Mouse (Mus musculus) hindbrain, embryonic 12.5 days (tissue): ENCODE measurements around the gene Gtf2h3. TPM values are rescaled to one million over a fixed set of nuclear protein-coding genes. Genes with fewer than 3 reads are reported as not detected.
"Not testable (repeated sequence)": the region's sequence is repeated elsewhere in the genome, so short reads cannot be mapped to it uniquely, and the experiment has no call there.

Experiments used
- ATAC-seq: fragments of 200-750 bp; cut with Nextera tagmentation; 2 replicates; pipeline ENCODE4 v1.8.0; 2017; ENCODE audit warnings: moderate TSS enrichment; ENCODE audit not compliant: low FRiP score
- H3K27ac ChIP-seq: fragments of 300-500 bp; sonication (generic); 2 replicates; pipeline ENCODE4 v1.5.1; 2016; ENCODE audit warnings: mild to moderate bottlenecking
- H3K27me3 ChIP-seq: fragments of 300-500 bp; sonication (generic); 2 replicates; pipeline ENCODE4 v1.6.1; 2016; ENCODE audit warnings: mild to moderate bottlenecking
- H3K36me3 ChIP-seq: fragments of 300-500 bp; sonication (generic); 2 replicates; pipeline ENCODE4 v1.6.1; 2016; ENCODE audit warnings: mild to moderate bottlenecking
- H3K4me1 ChIP-seq: fragments of 300-500 bp; sonication (generic); 2 replicates; pipeline ENCODE4 v1.6.1; 2016
- H3K4me2 ChIP-seq: fragments of 300-500 bp; sonication (generic); replicated peaks from 2 replicates; pipeline ENCODE4 v1.6.1; 2016; ENCODE audit warnings: mild to moderate bottlenecking
- H3K4me3 ChIP-seq: fragments of 300-500 bp; sonication (generic); 2 replicates; pipeline ENCODE4 v1.5.1; 2016; ENCODE audit warnings: mild to moderate bottlenecking
- H3K9ac ChIP-seq: fragments of 300-500 bp; sonication (generic); 2 replicates; pipeline ENCODE4 v1.6.1; 2016; ENCODE audit warnings: mild to moderate bottlenecking, moderate library complexity
- H3K9me3 ChIP-seq: fragments of 300-500 bp; sonication (generic); replicated peaks from 2 replicates; pipeline ENCODE4 v1.6.1; 2016; ENCODE audit warnings: mild to moderate bottlenecking
- WGBS: fragments of 180-500 bp; shearing (Covaris S2); methylation state at CpG from one replicate; pipeline ENCODE4 v1.1.7; 2016; 5-methylcytosine and 5-hydroxymethylcytosine counted together
- polyA plus RNA-seq: library from polyadenylated mRNA; unstranded; fragments of >200 nt; fragmentation: Nextera tagmentation; extraction: Ambion mirVana; gene quantifications from 2 replicates; pipeline ENCODE4 v1.2.1, GENCODE M21; 2016

Gene Gtf2h3
- polyA plus RNA-seq, 1 experiment from 2014 or later = 65.6 TPM

- H3K4me1 ChIP-seq = peaks cover 19% of the 10 kb centered on the region
- H3K36me3 ChIP-seq = peaks cover 22% of the 10 kb centered on the region
- ATAC-seq = no peak
- H3K9ac ChIP-seq = peak overlapping the region; percentile 96
- no peak overlapping the region for H3K27ac ChIP-seq
- H3K4me3 ChIP-seq = peak overlapping the region; percentile 95
- H3K27me3 ChIP-seq = no peaks in the 10 kb centered on the region
- H3K4me2 ChIP-seq = peak overlapping the region; percentile 95
- WGBS = 32% methylated on average over 11 of the region's 11 CpGs
- no peaks in the 10 kb centered on the region for H3K9me3 ChIP-seq
These were observed 50.7 kb downstream of the Gtf2h3 start for GRCm38 (mm10) chr5:124629641-124630040.

GRCm38 (mm10) chr5:124631685-124632084 is 52.7 kb downstream of the Gtf2h3 start:
- H3K9me3 ChIP-seq = no peaks in the 10 kb centered on the region
- no peaks in the 10 kb centered on the region for H3K27me3 ChIP-seq
- H3K4me3 ChIP-seq = no peak overlapping the region
- H3K27ac ChIP-seq = no peak overlapping the region
- ATAC-seq = no peak
- H3K9ac ChIP-seq = no peak overlapping the region
- no peak overlapping the region for H3K4me2 ChIP-seq
- peaks cover 37% of the 10 kb centered on the region for H3K36me3 ChIP-seq
- 95% methylated on average over 11 of the region's 11 CpGs for WGBS
- peaks cover 19% of the 10 kb centered on the region for H3K4me1 ChIP-seq

GRCm38 (mm10) chr5:124632461-124632860 is 53.5 kb downstream of the Gtf2h3 start:
- whole genome bisulfite sequencing = 81% methylated on average over 5 of the region's 5 CpGs
- Histone ChIP-seq H3K4me3 (no peak overlapping the region), H3K36me3 (peaks cover 45% of the 10 kb centered on the region), H3K27ac (no peak overlapping the region), H3K4me1 (peaks cover 19% of the 10 kb centered on the region), H3K9ac (no peak overlapping the region), H3K27me3 (no peaks in the 10 kb centered on the region), H3K9me3 (no peaks in the 10 kb centered on the region), H3K4me2 (no peak overlapping the region)
- no peak for ATAC-seq

DNA sequence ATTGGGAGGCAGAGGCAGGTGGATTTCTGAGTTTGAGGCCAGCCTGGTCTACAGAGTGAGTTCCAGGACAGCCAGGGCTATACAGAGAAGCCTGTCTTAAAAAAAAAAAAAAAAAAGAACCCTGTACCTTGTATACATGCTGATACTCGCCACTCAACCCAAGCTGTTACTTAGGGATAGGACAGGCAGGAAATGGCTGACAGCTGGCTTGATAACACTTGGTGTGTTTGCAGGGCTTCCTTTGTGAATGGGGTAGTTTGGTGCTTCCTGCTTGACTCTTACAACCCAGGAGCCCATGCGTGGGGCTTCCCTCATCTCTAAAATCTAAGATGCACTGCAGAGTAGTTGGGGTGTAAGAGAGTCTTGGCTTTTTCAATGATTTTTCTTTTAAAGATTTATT is 54.5 kb downstream of the Gtf2h3 start:
- no peak for ATAC-seq
- peaks cover 53% of the 10 kb centered on the region for H3K36me3 ChIP-seq

GRCm38 (mm10) chr5:124635068-124635467 is 56.1 kb downstream of the Gtf2h3 start:
- H3K9me3 ChIP-seq, H3K4me2 ChIP-seq, H3K9ac ChIP-seq, ATAC-seq, H3K27me3 ChIP-seq, H3K4me1 ChIP-seq, H3K27ac ChIP-seq, H3K4me3 ChIP-seq: not testable (repeated sequence)
- peaks cover 69% of the 10 kb centered on the region for H3K36me3 ChIP-seq
- WGBS = 84% methylated on average over 4 of the region's 4 CpGs

More for the DNA sequence above, 54.5 kb downstream of the Gtf2h3 start:
- Histone ChIP-seq H3K27me3 (no peaks in the 10 kb centered on the region), H3K9me3 (no peaks in the 10 kb centered on the region), H3K4me3 (no peak overlapping the region), H3K4me1 (peaks cover 12% of the 10 kb centered on the region), H3K9ac (no peak overlapping the region), H3K4me2 (no peak overlapping the region), H3K27ac (no peak overlapping the region)
- 94% methylated on average over 2 of the region's 2 CpGs for WGBS

DNA sequence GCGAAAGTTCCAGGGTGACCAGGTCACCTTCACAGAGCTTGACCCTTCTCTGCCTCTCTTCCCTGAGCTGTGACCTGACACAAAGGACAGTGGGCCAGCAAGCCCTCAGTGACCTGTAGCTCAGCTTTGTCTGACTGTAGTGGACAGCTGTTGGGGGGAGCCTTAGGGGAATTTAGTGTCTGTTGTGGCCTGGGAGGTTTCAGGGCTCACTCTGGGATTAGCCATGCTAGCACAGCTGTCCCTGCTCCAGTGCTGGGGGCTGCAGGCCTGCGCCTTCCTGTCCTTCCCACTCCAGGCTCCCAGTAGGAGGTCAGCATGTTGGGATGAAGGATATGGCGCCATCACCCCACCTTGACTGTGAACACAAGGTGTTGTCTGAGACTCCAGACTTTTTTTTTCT is 57.2 kb downstream of the Gtf2h3 start:
- peaks cover 79% of the 10 kb centered on the region for H3K36me3 ChIP-seq

GRCm38 (mm10) chr5:124636694-124637093 is 57.8 kb downstream of the Gtf2h3 start:
- no peak overlapping the region for H3K4me2 ChIP-seq
- no peak overlapping the region for H3K4me3 ChIP-seq
- no peaks in the 10 kb centered on the region for H3K4me1 ChIP-seq
- no peaks in the 10 kb centered on the region for H3K27me3 ChIP-seq
- no peaks in the 10 kb centered on the region for H3K9me3 ChIP-seq
- H3K27ac ChIP-seq = no peak overlapping the region
- 96% methylated on average over 4 of the region's 4 CpGs for WGBS
- no peak for ATAC-seq
- H3K36me3 ChIP-seq = peaks cover 85% of the 10 kb centered on the region
- H3K9ac ChIP-seq = no peak overlapping the region

More for the DNA sequence above, 57.2 kb downstream of the Gtf2h3 start:
- Histone ChIP-seq H3K27ac (no peak overlapping the region), H3K27me3 (no peaks in the 10 kb centered on the region), H3K4me2 (no peak overlapping the region), H3K4me1 (no peaks in the 10 kb centered on the region), H3K4me3 (no peak overlapping the region), H3K9me3 (no peaks in the 10 kb centered on the region), H3K9ac (no peak overlapping the region)
- 96% methylated on average over 3 of the region's 3 CpGs for WGBS
- no peak for ATAC-seq

DNA sequence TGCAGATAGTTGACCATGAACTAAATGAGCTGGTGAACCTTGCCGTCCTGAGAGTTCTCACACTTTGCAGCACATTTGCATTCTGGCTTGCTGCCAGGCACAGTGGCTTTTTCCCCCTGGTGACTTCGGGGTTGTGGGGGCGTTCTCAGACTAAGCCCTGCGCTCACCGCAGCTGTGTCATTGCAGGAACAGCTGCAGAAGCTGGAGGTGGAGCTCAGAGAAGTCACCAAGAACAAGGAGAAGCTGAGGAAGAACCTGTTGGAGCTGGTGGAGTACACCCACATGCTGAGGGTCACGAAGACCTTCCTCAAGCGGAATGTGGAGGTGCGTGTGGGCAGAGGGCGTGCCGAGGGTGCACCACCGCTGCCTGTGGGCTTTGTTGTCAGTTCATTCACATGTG is 58.4 kb downstream of the Gtf2h3 start:
- peaks cover 91% of the 10 kb centered on the region for H3K36me3 ChIP-seq
- no peaks in the 10 kb centered on the region for H3K27me3 ChIP-seq
- H3K4me3 ChIP-seq = no peak overlapping the region
- H3K4me1 ChIP-seq = no peaks in the 10 kb centered on the region
- ATAC-seq = no peak
- H3K9me3 ChIP-seq = no peaks in the 10 kb centered on the region
- no peak overlapping the region for H3K4me2 ChIP-seq
- H3K27ac ChIP-seq = no peak overlapping the region
- 90% methylated on average over 11 of the region's 11 CpGs for WGBS
- H3K9ac ChIP-seq = no peak overlapping the region

- H3K27ac ChIP-seq = no peak overlapping the region
- H3K36me3 ChIP-seq = peaks cover 96% of the 10 kb centered on the region
- H3K9me3 ChIP-seq = no peaks in the 10 kb centered on the region
- H3K27me3 ChIP-seq = no peaks in the 10 kb centered on the region
- no peak overlapping the region for H3K9ac ChIP-seq
- H3K4me2 ChIP-seq = no peak overlapping the region
- H3K4me3 ChIP-seq = no peak overlapping the region
- no peak for ATAC-seq
- H3K4me1 ChIP-seq = no peaks in the 10 kb centered on the region
- WGBS = 95% methylated on average over 13 of the region's 13 CpGs
These were observed 58.9 kb downstream of the Gtf2h3 start for GRCm38 (mm10) chr5:124637836-124638235.

Other genes starting within 250 kb of the Gtf2h3 start
- gene Cdk2ap1, start 216.1 kb upstream of the Gtf2h3 start, polyA plus RNA-seq = 142 and 163 TPM in 2 replicates
- 108 and 113 TPM in 2 replicates for gene Sbno1, start 153.1 kb upstream of the Gtf2h3 start, polyA plus RNA-seq
- gene Kmt5a, start 139.2 kb upstream of the Gtf2h3 start, polyA plus RNA-seq = 62.9 and 67.3 TPM in 2 replicates
- 18.0 and 20.0 TPM in 2 replicates for gene Rilpl2, start 100.8 kb upstream of the Gtf2h3 start, polyA plus RNA-seq
- 23.8 and 27.2 TPM in 2 replicates for gene Snrnp35, start 96.0 kb upstream of the Gtf2h3 start, polyA plus RNA-seq
- 18.9 and 20.9 TPM in 2 replicates for gene Rilpl1, start 47.7 kb upstream of the Gtf2h3 start, polyA plus RNA-seq
- 418 and 446 TPM in 2 replicates for gene Tmed2, start 38.4 kb upstream of the Gtf2h3 start, polyA plus RNA-seq
- 18.0 and 19.1 TPM in 2 replicates for gene Ddx55, start 26.3 kb upstream of the Gtf2h3 start, polyA plus RNA-seq
- gene Eif2b1, start within 50 bp of the Gtf2h3 start, polyA plus RNA-seq = 66.0 and 69.5 TPM in 2 replicates
- 54.5 and 61.2 TPM in 2 replicates for gene Atp6v0a2, start 49.4 kb downstream of the Gtf2h3 start, polyA plus RNA-seq
- 0.26 and 0.40 TPM in 2 replicates for gene Dnah10, start 145.9 kb downstream of the Gtf2h3 start, polyA plus RNA-seq